33 mouse cellular contexts compared by ENCODE assay signal in genomic region chr17:35225456-35225855, GRCm38 (mm10). TPM values are rescaled to one million over a fixed set of nuclear protein-coding genes. Genes with fewer than 3 reads are reported as not detected.
"Had no signal": no experiment of that assay in that cellular context is flagged by ENCODE, and none has a peak within 500 bp of the region (broad histone marks: within the 10 kb centered on the region; RNA-seq: fewer than 3 reads in every experiment).

No protein-coding gene starts in this region.

- DNase-seq: gastrocnemius, postnatal 14 days; gastrocnemius, postnatal 36 days; heart, adult 11 months; heart, adult 2 months; heart, postnatal 14 days; heart, postnatal 36 days; kidney, adult 11 months; kidney, adult 2 months; kidney, adult 9 months; kidney, postnatal 14 days; kidney, postnatal 4 days; layer of hippocampus, postnatal 36 days; left cerebral cortex, postnatal 4 days had no signal

RNA-seq across cellular contexts. Expression of gene Gm16181, which starts 4.8 kb away (rescaled TPM):
- total RNA-seq: gastrocnemius, adult 18-20 months; gastrocnemius, adult 8-10 months; gastrocnemius, postnatal 14 days; gastrocnemius, postnatal 36 days; heart, adult 2 months; heart, postnatal 36 days; hematopoietic stem cell, adult 5-6 weeks; hindbrain, postnatal 0 days; layer of hippocampus, adult 2 months; layer of hippocampus, postnatal 14 days; layer of hippocampus, postnatal 36 days; left cerebral cortex, adult 18-20 months; left cerebral cortex, adult 8-10 months; left cerebral cortex, postnatal 10 days; left cerebral cortex, postnatal 25 days; left cerebral cortex, postnatal 4 days had no signal
- polyA plus RNA-seq: heart, embryonic 13.5 days; kidney, adult 2 months; limb, embryonic 11.5 days; liver, adult 2 months had no signal

RNA-seq across cellular contexts. Expression of gene Lta, which starts 20.3 kb away (rescaled TPM):
- total RNA-seq: hematopoietic stem cell, adult 5-6 weeks; liver, adult 2 months had no signal
- polyA plus RNA-seq: heart, embryonic 11.5 days; heart, embryonic 13.5 days; heart, postnatal 0 days; hindbrain, embryonic 11.5 days; kidney, postnatal 0 days; limb, embryonic 13.5 days; limb, embryonic 15.5 days; liver, adult 2 months; liver, embryonic 12.5 days had no signal
